Mouse (Mus musculus): ENCODE measurements around the gene Kbtbd13. TPM values are rescaled to one million over a fixed set of nuclear protein-coding genes. Genes with fewer than 3 reads are reported as not detected.

The Kbtbd13 gene
- polyA plus RNA-seq, 1 experiment: 0.05 TPM

- Histone ChIP-seq H3K27me3 (ENCODE audit: control insufficient read depth, insufficient read depth, low read length) (no peaks in the 10 kb centered on the region), H3K36me3 (ENCODE audit: control insufficient read depth, insufficient read depth, low read length) (no peaks in the 10 kb centered on the region; the same call in 1 of the 2 replicates), H3K4me1 (ENCODE audit: control insufficient read depth, insufficient read depth, insufficient read length) (no peaks in the 10 kb centered on the region), H3K27ac (ENCODE audit: insufficient read depth, low read length) (no peak overlapping the region), H3K4me3 (ENCODE audit: extremely low read depth, insufficient read depth, insufficient read length) (no peak overlapping the region)
- 59% methylated on average over 4 of the region's 4 CpGs for WGBS
- TF ChIP-seq CTCF (IDR thresholded peaks at IDR 0.05; ENCODE audit: extremely low read depth, insufficient read depth, insufficient read length, insufficient replicate concordance): no peak
- TF ChIP-seq POLR2A (IDR thresholded peaks at IDR 0.05; ENCODE audit: low read depth, low read length): no peak
- no peak for DNase-seq (ENCODE audit: low read depth in 1 of 2, low spot score in 2 of 2)
Measured at GRCm38 (mm10) chr9:65372449-65372848, 19.0 kb downstream of the Kbtbd13 start.

GRCm38 (mm10) chr9:65371756-65372155 is 19.7 kb downstream of the Kbtbd13 start:
- H3K4me3 ChIP-seq (ENCODE audit: extremely low read depth, insufficient read depth, insufficient read length): no peak overlapping the region
- WGBS: 92% methylated on average over 24 of the region's 24 CpGs
- no peak for DNase-seq (ENCODE audit: low read depth in 1 of 2, low spot score in 2 of 2)
- H3K27me3 ChIP-seq (ENCODE audit: control insufficient read depth, insufficient read depth, low read length): no peaks in the 10 kb centered on the region
- H3K27ac ChIP-seq (ENCODE audit: insufficient read depth, low read length): no peak overlapping the region
- no peak for TF ChIP-seq CTCF (IDR thresholded peaks at IDR 0.05; ENCODE audit: extremely low read depth, insufficient read depth, insufficient read length, insufficient replicate concordance)
- no peak for TF ChIP-seq POLR2A (IDR thresholded peaks at IDR 0.05; ENCODE audit: low read depth, low read length)
- H3K36me3 ChIP-seq (ENCODE audit: control insufficient read depth, insufficient read depth, low read length): no peaks in the 10 kb centered on the region; the same call in 1 of the 2 replicates
- no peaks in the 10 kb centered on the region for H3K4me1 ChIP-seq (ENCODE audit: control insufficient read depth, insufficient read depth, insufficient read length)

GRCm38 (mm10) chr9:65365721-65366120 is 25.7 kb downstream of the Kbtbd13 start:
- TF ChIP-seq CTCF (IDR thresholded peaks at IDR 0.05; ENCODE audit: extremely low read depth, insufficient read depth, insufficient read length, insufficient replicate concordance) (no peak), POLR2A (IDR thresholded peaks at IDR 0.05; ENCODE audit: low read depth, low read length) (no peak)
- H3K36me3 ChIP-seq (ENCODE audit: control insufficient read depth, insufficient read depth, low read length): no peaks in the 10 kb centered on the region
- DNase-seq (ENCODE audit: low read depth in 1 of 2, low spot score in 2 of 2): no peak
- H3K27ac ChIP-seq (ENCODE audit: insufficient read depth, low read length): no peak overlapping the region
- H3K4me1 ChIP-seq (ENCODE audit: control insufficient read depth, insufficient read depth, insufficient read length): no peaks in the 10 kb centered on the region
- no peaks in the 10 kb centered on the region for H3K27me3 ChIP-seq (ENCODE audit: control insufficient read depth, insufficient read depth, low read length)
- H3K4me3 ChIP-seq (ENCODE audit: extremely low read depth, insufficient read depth, insufficient read length): no peak overlapping the region
- WGBS: 90% methylated on average over 7 of the region's 7 CpGs

GRCm38 (mm10) chr9:65363684-65364083 is 27.8 kb downstream of the Kbtbd13 start:
- no peak for TF ChIP-seq CTCF (IDR thresholded peaks at IDR 0.05; ENCODE audit: extremely low read depth, insufficient read depth, insufficient read length, insufficient replicate concordance)
- no peak for TF ChIP-seq POLR2A (IDR thresholded peaks at IDR 0.05; ENCODE audit: low read depth, low read length)
- 90% methylated on average over 9 of the region's 9 CpGs for WGBS
- no peaks in the 10 kb centered on the region for H3K4me1 ChIP-seq (ENCODE audit: control insufficient read depth, insufficient read depth, insufficient read length)
- no peak overlapping the region for H3K4me3 ChIP-seq (ENCODE audit: extremely low read depth, insufficient read depth, insufficient read length)
- H3K36me3 ChIP-seq (ENCODE audit: control insufficient read depth, insufficient read depth, low read length): peaks cover 11% of the 10 kb centered on the region
- no peak for DNase-seq (ENCODE audit: low read depth in 1 of 2, low spot score in 2 of 2)
- H3K27me3 ChIP-seq (ENCODE audit: control insufficient read depth, insufficient read depth, low read length): no peaks in the 10 kb centered on the region
- no peak overlapping the region for H3K27ac ChIP-seq (ENCODE audit: insufficient read depth, low read length)

- Histone ChIP-seq H3K27ac (ENCODE audit: insufficient read depth, low read length) (no peak within 1 kb of the TSS), H3K4me1 (ENCODE audit: control insufficient read depth, insufficient read depth, insufficient read length) (no peaks in the 10 kb centered on the region), H3K27me3 (ENCODE audit: control insufficient read depth, insufficient read depth, low read length) (no peaks in the 10 kb centered on the region), H3K36me3 (ENCODE audit: control insufficient read depth, insufficient read depth, low read length) (peaks cover 25% of the 10 kb centered on the region), H3K4me3 (ENCODE audit: extremely low read depth, insufficient read depth, insufficient read length) (no peak within 1 kb of the TSS)
- 88% methylated on average over 16 of the region's 16 CpGs for WGBS
- TF ChIP-seq CTCF (IDR thresholded peaks at IDR 0.05; ENCODE audit: extremely low read depth, insufficient read depth, insufficient read length, insufficient replicate concordance) (no peak), POLR2A (IDR thresholded peaks at IDR 0.05; ENCODE audit: low read depth, low read length) (no peak)
- DNase-seq (ENCODE audit: low read depth in 1 of 2, low spot score in 2 of 2): no peak
Measured at GRCm38 (mm10) chr9:65360641-65361448, 30.6 kb downstream of the Kbtbd13 start, which contains the start of gene Ubap1l. TSS of gene Ubap1l (plus strand) at chr9:65361041.

- 93% methylated on average over 1 of the region's 1 CpGs for WGBS
- Histone ChIP-seq H3K27ac (ENCODE audit: insufficient read depth, low read length) (no peak overlapping the region), H3K4me3 (ENCODE audit: extremely low read depth, insufficient read depth, insufficient read length) (no peak overlapping the region), H3K4me1 (ENCODE audit: control insufficient read depth, insufficient read depth, insufficient read length) (no peaks in the 10 kb centered on the region), H3K27me3 (ENCODE audit: control insufficient read depth, insufficient read depth, low read length) (no peaks in the 10 kb centered on the region), H3K36me3 (ENCODE audit: control insufficient read depth, insufficient read depth, low read length) (peaks cover 28% of the 10 kb centered on the region)
- no peak for TF ChIP-seq CTCF (IDR thresholded peaks at IDR 0.05; ENCODE audit: extremely low read depth, insufficient read depth, insufficient read length, insufficient replicate concordance)
- TF ChIP-seq POLR2A (IDR thresholded peaks at IDR 0.05; ENCODE audit: low read depth, low read length): no peak
- DNase-seq (ENCODE audit: low read depth in 1 of 2, low spot score in 2 of 2): no peak
Measured at GRCm38 (mm10) chr9:65358956-65359480, 32.4 kb downstream of the Kbtbd13 start.

GRCm38 (mm10) chr9:65356971-65357370 is 34.5 kb downstream of the Kbtbd13 start:
- Histone ChIP-seq H3K36me3 (ENCODE audit: control insufficient read depth, insufficient read depth, low read length) (peaks cover 28% of the 10 kb centered on the region), H3K4me3 (ENCODE audit: extremely low read depth, insufficient read depth, insufficient read length) (no peak overlapping the region), H3K27me3 (ENCODE audit: control insufficient read depth, insufficient read depth, low read length) (no peaks in the 10 kb centered on the region), H3K4me1 (ENCODE audit: control insufficient read depth, insufficient read depth, insufficient read length) (no peaks in the 10 kb centered on the region), H3K27ac (ENCODE audit: insufficient read depth, low read length) (no peak overlapping the region)
- TF ChIP-seq CTCF (IDR thresholded peaks at IDR 0.05; ENCODE audit: extremely low read depth, insufficient read depth, insufficient read length, insufficient replicate concordance) (no peak), POLR2A (IDR thresholded peaks at IDR 0.05; ENCODE audit: low read depth, low read length) (no peak)
- 87% methylated on average over 2 of the region's 2 CpGs for WGBS
- DNase-seq (ENCODE audit: low read depth in 1 of 2, low spot score in 2 of 2): no peak
